Mouse (Mus musculus): ENCODE data around the gene Olfml1. TPM values are rescaled to one million over a fixed set of nuclear protein-coding genes. Genes with fewer than 3 reads are reported as not detected.
A peak's percentile ranks its signal among the peaks of the same experiment; 100 is the strongest.

Gene Olfml1
- polyA plus RNA-seq, 1 experiment = 13.0 TPM

DNA sequence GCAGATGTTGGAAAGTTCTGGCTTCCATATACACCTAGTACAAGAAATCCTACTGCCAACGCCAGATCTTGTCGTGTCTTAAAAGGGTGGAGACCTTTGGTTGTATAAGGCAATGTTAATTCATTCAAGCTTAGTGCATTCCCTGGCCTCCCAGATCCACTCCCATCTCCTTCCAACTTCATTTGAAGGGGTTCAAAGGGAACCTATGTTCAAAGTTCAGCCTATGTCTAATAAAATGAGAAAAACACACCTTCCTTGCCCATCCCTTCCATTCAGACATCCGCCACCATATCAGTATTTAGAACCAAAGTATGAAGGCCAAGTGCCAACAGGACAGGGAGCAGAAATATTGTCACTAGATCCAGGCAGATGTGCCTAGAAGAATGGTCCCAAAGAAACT is 19.4 kb upstream of the Olfml1 start:
- no peak overlapping the region for H3K4me3 ChIP-seq (ENCODE audit: insufficient read depth, low read length)
- no peak overlapping the region for H3K27ac ChIP-seq (ENCODE audit: insufficient read depth, low read length)
- TF ChIP-seq CTCF (IDR thresholded peaks at IDR 0.05; ENCODE audit: borderline replicate concordance, insufficient read depth, low read length) (no peak), POLR2A (IDR thresholded peaks at IDR 0.05; ENCODE audit: low read depth, low read length) (no peak)
- no peaks in the 10 kb centered on the region for H3K4me1 ChIP-seq (ENCODE audit: control insufficient read depth, insufficient read depth, low read length)

DNA sequence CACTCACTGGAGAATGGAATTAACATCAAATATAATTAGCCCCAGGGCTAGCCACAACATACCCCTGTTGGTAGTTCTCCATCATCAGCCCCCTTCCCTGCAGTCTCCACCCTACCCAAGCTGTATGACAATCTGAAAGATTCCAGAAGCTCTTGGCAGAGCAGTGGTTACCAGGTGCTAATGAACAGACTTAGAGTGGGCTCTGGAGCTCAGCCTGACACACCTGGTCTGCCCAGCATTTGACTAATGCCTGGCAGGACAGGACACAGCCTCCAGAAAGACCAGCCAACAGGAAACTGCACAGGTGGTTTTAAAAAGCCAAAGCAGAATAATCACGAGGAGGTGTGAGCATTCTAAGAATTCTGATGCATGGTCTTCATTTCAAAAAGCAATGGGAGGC is 13.8 kb upstream of the Olfml1 start:
- Histone ChIP-seq H3K4me1 (ENCODE audit: control insufficient read depth, insufficient read depth, low read length) (no peaks in the 10 kb centered on the region), H3K27ac (ENCODE audit: insufficient read depth, low read length) (no peak overlapping the region), H3K4me3 (ENCODE audit: insufficient read depth, low read length) (no peak overlapping the region)
- no peak for TF ChIP-seq POLR2A (IDR thresholded peaks at IDR 0.05; ENCODE audit: low read depth, low read length)
- TF ChIP-seq CTCF (IDR thresholded peaks at IDR 0.05; ENCODE audit: borderline replicate concordance, insufficient read depth, low read length) = no peak

DNA sequence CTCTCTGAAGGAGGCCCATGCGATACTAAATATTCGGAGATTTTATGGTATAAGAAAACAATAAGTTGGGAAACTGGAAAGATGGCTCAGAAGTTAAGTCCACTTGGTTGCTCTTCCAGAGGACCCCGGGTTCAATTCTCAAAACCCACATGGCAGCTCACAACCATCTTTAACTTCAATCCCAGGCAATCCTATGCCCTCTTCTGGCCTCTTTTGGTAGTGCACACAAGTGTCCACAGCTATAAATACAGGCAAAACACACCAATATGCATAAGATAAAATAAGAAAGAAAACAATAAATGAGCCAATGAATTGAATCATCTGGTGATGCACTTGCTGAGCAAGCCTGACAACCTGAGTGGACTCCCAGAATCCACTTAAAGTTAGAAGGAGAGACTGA is 11.3 kb upstream of the Olfml1 start:
- Histone ChIP-seq H3K4me3 (ENCODE audit: insufficient read depth, low read length) (no peak overlapping the region), H3K27ac (ENCODE audit: insufficient read depth, low read length) (no peak overlapping the region), H3K4me1 (ENCODE audit: control insufficient read depth, insufficient read depth, low read length) (no peaks in the 10 kb centered on the region)
- TF ChIP-seq CTCF (IDR thresholded peaks at IDR 0.05; ENCODE audit: borderline replicate concordance, insufficient read depth, low read length) (no peak), POLR2A (IDR thresholded peaks at IDR 0.05; ENCODE audit: low read depth, low read length) (no peak)

DNA sequence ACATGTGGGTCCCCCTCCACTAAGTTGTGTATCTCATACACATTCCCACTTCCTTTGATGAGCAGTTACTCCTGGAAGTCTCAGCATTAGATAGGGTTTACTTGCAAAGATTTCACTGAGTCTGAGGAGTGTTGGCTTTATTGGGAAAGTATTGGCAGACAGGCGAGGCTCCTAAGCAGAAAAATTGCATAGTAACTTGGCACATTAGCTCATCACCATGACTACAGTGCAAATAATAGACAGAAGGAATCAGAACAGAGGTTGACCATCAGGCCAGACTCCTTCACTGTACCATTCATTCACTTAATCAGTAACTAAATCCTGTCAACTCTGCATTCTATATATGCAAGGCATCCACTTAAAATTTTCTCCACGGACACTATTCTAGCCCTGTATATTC is 6.6 kb upstream of the Olfml1 start:
- Histone ChIP-seq H3K4me1 (ENCODE audit: control insufficient read depth, insufficient read depth, low read length) (no peaks in the 10 kb centered on the region), H3K4me3 (ENCODE audit: insufficient read depth, low read length) (no peak overlapping the region), H3K27ac (ENCODE audit: insufficient read depth, low read length) (no peak overlapping the region)
- no peak for TF ChIP-seq POLR2A (IDR thresholded peaks at IDR 0.05; ENCODE audit: low read depth, low read length)
- TF ChIP-seq CTCF (IDR thresholded peaks at IDR 0.05; ENCODE audit: borderline replicate concordance, insufficient read depth, low read length) = no peak

DNA sequence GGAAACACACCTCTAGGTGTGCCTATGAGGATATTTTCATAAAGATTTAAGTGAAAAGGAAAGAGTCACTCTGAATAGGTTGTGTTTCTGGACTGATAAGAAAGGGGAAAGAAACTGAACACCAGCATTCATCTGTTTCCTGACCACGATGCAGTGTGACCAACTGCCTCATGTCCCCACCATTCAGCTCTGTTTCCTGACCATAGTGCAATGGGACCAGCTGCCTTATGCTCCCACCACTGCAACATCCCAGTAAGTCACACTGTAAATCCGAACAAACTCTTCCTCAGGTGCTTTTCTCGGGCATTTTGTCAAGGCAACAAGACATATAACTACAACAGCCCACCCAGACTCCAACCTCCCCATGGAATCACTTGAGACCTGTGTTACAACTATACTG is 5.7 kb upstream of the Olfml1 start:
- no peak overlapping the region for H3K4me3 ChIP-seq (ENCODE audit: insufficient read depth, low read length)
- no peaks in the 10 kb centered on the region for H3K4me1 ChIP-seq (ENCODE audit: control insufficient read depth, insufficient read depth, low read length)
- H3K27ac ChIP-seq (ENCODE audit: insufficient read depth, low read length) = no peak overlapping the region
- TF ChIP-seq POLR2A (IDR thresholded peaks at IDR 0.05; ENCODE audit: low read depth, low read length) (no peak), CTCF (IDR thresholded peaks at IDR 0.05; ENCODE audit: borderline replicate concordance, insufficient read depth, low read length) (no peak)

DNA sequence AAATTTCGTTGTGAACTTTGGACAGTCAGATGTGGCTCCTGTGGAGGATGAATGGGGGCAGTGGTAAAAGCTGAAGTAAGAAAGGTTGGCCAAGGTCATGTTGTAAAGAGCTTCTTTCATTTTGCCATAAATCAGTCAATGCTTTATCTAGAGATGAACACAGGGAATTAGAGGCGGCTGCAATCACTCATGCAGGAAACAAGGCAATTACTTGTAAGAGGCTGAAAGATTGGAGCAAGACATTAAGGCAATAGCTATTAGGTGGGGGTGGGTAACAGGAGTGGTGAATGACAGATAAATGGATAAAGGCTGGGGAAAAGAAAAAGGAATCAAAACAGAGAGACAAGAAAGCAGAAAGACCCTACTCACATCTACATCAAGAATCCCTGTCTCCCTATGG is 3.5 kb upstream of the Olfml1 start:
- Histone ChIP-seq H3K27ac (ENCODE audit: insufficient read depth, low read length) (no peak overlapping the region), H3K4me1 (ENCODE audit: control insufficient read depth, insufficient read depth, low read length) (no peaks in the 10 kb centered on the region), H3K4me3 (ENCODE audit: insufficient read depth, low read length) (no peak overlapping the region)
- TF ChIP-seq CTCF (IDR thresholded peaks at IDR 0.05; ENCODE audit: borderline replicate concordance, insufficient read depth, low read length) (no peak), POLR2A (IDR thresholded peaks at IDR 0.05; ENCODE audit: low read depth, low read length) (no peak)

DNA sequence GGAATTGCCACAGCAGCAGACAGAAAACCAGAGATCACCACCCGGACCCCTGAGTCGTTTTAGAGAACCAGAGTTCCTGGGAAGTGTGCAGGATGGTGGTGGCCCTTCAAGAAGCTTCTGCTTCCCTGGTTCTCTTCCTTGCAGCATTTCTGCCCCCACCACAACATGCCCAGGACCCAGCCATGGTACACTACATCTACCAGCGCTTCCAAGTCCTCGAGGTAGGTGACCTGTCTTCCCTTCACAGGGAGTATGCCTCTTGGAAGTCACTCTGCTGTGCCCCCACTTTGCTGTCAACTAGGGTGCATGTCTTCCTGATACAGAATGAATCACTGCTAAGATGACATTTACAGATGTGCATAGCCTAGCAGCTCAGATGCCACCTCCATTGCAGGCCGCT is 428 bp downstream of the Olfml1 start:
- Histone ChIP-seq H3K27ac (ENCODE audit: insufficient read depth, low read length) (peak overlapping the region; percentile 35; the same call in 1 of the 2 replicates), H3K4me3 (ENCODE audit: insufficient read depth, low read length) (no peak overlapping the region; the same call in 1 of the 2 replicates), H3K4me1 (ENCODE audit: control insufficient read depth, insufficient read depth, low read length) (no peaks in the 10 kb centered on the region)
- TF ChIP-seq POLR2A (IDR thresholded peaks at IDR 0.05; ENCODE audit: low read depth, low read length) = no peak

DNA sequence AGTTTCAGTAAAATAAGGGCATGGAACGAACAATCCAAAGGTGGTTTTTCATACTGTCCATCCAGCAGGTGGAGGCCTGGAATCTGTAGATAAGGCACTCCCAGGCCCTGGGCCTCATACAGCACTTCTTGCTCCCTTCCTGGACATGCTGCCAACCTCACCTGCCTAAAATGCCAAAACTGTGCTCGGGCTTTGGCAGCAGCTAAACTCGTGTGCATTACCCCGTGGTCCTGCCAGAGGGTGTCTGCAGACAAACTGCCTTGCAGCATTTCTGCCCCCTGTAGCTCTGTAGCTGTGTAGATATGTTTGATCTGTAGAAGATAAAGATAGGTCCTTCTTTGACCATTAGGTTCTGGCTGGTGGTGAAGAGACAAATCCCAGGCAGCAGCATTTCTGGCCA is 1.7 kb downstream of the Olfml1 start:
- no peak overlapping the region for H3K4me3 ChIP-seq (ENCODE audit: insufficient read depth, low read length)
- no peaks in the 10 kb centered on the region for H3K4me1 ChIP-seq (ENCODE audit: control insufficient read depth, insufficient read depth, low read length)
- no peak overlapping the region for H3K27ac ChIP-seq (ENCODE audit: insufficient read depth, low read length)
- TF ChIP-seq POLR2A (IDR thresholded peaks at IDR 0.05; ENCODE audit: low read depth, low read length) (no peak), CTCF (IDR thresholded peaks at IDR 0.05; ENCODE audit: borderline replicate concordance, insufficient read depth, low read length) (no peak)

DNA sequence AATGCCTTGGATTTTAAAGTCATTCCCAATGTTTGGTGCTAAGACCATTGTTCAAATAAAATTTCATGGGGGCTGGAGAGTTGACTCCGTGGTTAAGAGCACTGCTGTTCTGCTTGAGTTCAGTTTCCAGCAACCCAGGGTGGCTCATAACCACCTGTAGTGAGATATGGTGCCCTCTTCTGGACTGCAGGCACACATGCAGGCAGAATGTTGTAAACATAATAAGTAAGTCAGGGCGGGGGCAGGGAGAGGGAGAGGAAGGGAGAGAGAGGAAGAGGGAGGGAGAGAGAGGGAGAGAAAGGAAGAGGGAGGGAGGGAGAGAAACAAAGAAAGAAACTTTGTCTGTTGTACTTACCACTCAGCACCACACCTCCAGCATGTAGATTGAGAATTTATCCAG is 6.6 kb downstream of the Olfml1 start:
- H3K4me1 ChIP-seq (ENCODE audit: control insufficient read depth, insufficient read depth, low read length) = no peaks in the 10 kb centered on the region
- H3K27ac ChIP-seq (ENCODE audit: insufficient read depth, low read length) = no peak overlapping the region
- TF ChIP-seq CTCF (IDR thresholded peaks at IDR 0.05; ENCODE audit: borderline replicate concordance, insufficient read depth, low read length) (no peak), POLR2A (IDR thresholded peaks at IDR 0.05; ENCODE audit: low read depth, low read length) (no peak)

DNA sequence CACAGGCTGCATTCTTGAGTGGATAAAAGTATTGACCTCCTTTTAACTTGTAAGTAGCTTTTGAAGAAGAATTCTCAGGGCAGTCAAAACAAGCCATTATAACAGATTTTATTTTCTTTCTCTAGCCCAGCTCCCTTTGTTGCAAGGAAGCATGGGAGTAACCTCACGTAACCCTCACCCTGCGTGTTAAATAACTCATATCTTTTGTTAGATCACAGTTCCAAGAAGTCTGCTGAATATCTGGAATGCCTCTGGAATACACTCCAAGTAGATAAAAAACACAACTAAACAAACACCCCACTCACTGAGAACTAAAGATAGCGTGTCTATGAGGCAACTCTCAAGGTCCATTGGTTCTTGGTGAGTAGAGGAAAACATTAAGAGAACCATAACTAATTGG is 7.0 kb downstream of the Olfml1 start:
- TF ChIP-seq CTCF (IDR thresholded peaks at IDR 0.05; ENCODE audit: borderline replicate concordance, insufficient read depth, low read length) (no peak), POLR2A (IDR thresholded peaks at IDR 0.05; ENCODE audit: low read depth, low read length) (no peak)

More for the DNA sequence above, 6.6 kb downstream of the Olfml1 start:
- no peak overlapping the region for H3K4me3 ChIP-seq (ENCODE audit: insufficient read depth, low read length)

DNA sequence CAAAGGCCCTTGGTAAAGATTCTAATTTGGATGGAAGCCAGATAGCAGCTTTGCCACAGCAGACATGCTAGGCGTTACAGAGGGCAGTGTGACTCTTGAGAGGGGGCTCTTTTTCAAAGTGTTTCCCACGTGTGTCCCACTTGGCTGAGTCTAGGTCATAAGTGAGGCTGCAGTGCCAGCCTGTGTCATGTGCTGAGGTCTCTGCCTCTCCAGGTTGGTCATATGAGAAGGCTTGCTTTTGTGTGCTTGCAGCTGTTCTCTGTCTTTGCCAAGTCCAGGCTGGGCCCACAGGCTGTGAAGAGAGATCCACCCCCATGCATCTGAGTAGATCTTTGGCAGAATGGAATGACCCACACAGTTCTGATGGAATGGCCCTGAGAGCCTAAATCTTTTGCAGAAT is 25.4 kb downstream of the Olfml1 start:
- Histone ChIP-seq H3K4me1 (ENCODE audit: control insufficient read depth, insufficient read depth, low read length) (no peaks in the 10 kb centered on the region), H3K4me3 (ENCODE audit: insufficient read depth, low read length) (no peak overlapping the region), H3K27ac (ENCODE audit: insufficient read depth, low read length) (no peak overlapping the region)
- no peak for TF ChIP-seq POLR2A (IDR thresholded peaks at IDR 0.05; ENCODE audit: low read depth, low read length)

More for the DNA sequence above, 7.0 kb downstream of the Olfml1 start:
- Histone ChIP-seq H3K4me1 (ENCODE audit: control insufficient read depth, insufficient read depth, low read length) (no peaks in the 10 kb centered on the region), H3K27ac (ENCODE audit: insufficient read depth, low read length) (no peak overlapping the region), H3K4me3 (ENCODE audit: insufficient read depth, low read length) (no peak overlapping the region)

All from embryonic fibroblast, embryonic 13.5 days (primary cell).